Mouse (Mus musculus) hindbrain, postnatal 0 days (tissue): Measurements from ENCODE around the gene Iqcd. TPM values are rescaled to one million over a fixed set of nuclear protein-coding genes. Genes with fewer than 3 reads are reported as not detected.

Experiments
- ATAC-seq: fragments of 200-750 bp; cut with Nextera tagmentation; 2 replicates; pipeline ENCODE4 v1.8.0; 2017; ENCODE audit warnings: mild to moderate bottlenecking, moderate TSS enrichment, moderate library complexity
- DNase-seq: peaks from one replicate; pipeline ENCODE4 v3.0.0-alpha.2; 2015; ENCODE audit warnings: low spot score
- H3K27ac ChIP-seq: fragments of 300-500 bp; sonication (generic); 2 replicates; pipeline ENCODE4 v1.5.1; 2014; ENCODE audit warnings: mild to moderate bottlenecking
- H3K27me3 ChIP-seq: fragments of 300-500 bp; sonication (generic); 2 replicates; pipeline ENCODE4 v1.6.1; 2014; ENCODE audit warnings: low read length, mixed read lengths; ENCODE audit not compliant: insufficient read depth
- H3K36me3 ChIP-seq: fragments of 300-500 bp; sonication (generic); 2 replicates; pipeline ENCODE4 v1.6.1; 2014; ENCODE audit warnings: low read length, mixed read lengths; ENCODE audit not compliant: insufficient read depth
- H3K4me1 ChIP-seq: fragments of 300-500 bp; sonication (generic); 2 replicates; pipeline ENCODE4 v1.6.1; 2014; ENCODE audit warnings: antibody characterized with exemption, low read length, mixed read lengths; ENCODE audit not compliant: insufficient read depth
- H3K4me2 ChIP-seq: fragments of 300-500 bp; sonication (generic); 2 replicates; pipeline ENCODE4 v1.6.1; 2014; ENCODE audit warnings: low read depth, mild to moderate bottlenecking, low read length, moderate library complexity, mixed read lengths
- H3K4me3 ChIP-seq: fragments of 300-500 bp; sonication (generic); 2 replicates; pipeline ENCODE4 v1.5.1; 2014; ENCODE audit warnings: low read length
- H3K9ac ChIP-seq: fragments of 300-500 bp; sonication (generic); replicated peaks from 2 replicates; pipeline ENCODE4 v1.6.1; 2014; ENCODE audit warnings: mild to moderate bottlenecking, low read length, moderate library complexity, mixed read lengths
- H3K9me3 ChIP-seq: fragments of 300-500 bp; sonication (generic); 2 replicates; pipeline ENCODE4 v1.6.1; 2016; ENCODE audit warnings: low read length, mixed read lengths
- CTCF ChIP-seq: IDR thresholded peaks from 2 replicates; pipeline ENCODE4 v1.5.1; 2016; ENCODE audit warnings: antibody characterized with exemption, control low read depth, low read depth
- WGBS: fragments of 180-500 bp; shearing (Covaris S2); extraction: QIAGEN DNeasy Blood & Tissue Kit; methylation state at CpG from one replicate; pipeline ENCODE4 v1.1.7; 2014; 5-methylcytosine and 5-hydroxymethylcytosine counted together
- polyA plus RNA-seq: library from polyadenylated mRNA; unstranded; fragments of >200 nt; fragmentation: Nextera tagmentation; extraction: Ambion mirVana; gene quantifications from 2 replicates; pipeline ENCODE4 v1.2.1, GENCODE M21; 2015
- total RNA-seq: library from RNA; depleted of rRNA; stranded (reverse); fragments of >200 nt; gene quantifications from 2 replicates; pipeline ENCODE4 v1.2.3, GENCODE M21; 2014

The Iqcd gene
- total and polyA plus RNA-seq, 2 experiments from 2014 or later, result 0.63 to 2.0 TPM

- no peak for DNase-seq
- WGBS, result 1% methylated on average over 28 of the region's 29 CpGs
These were observed 762 bp upstream of the Iqcd start for GRCm38 (mm10) chr5:120587940-120588568.

GRCm38 (mm10) chr5:120590356-120591010 lies 1.7 kb downstream of the Iqcd start:
- Histone ChIP-seq H3K27ac (no peak overlapping the region), H3K4me3 (no peak overlapping the region), H3K9ac (no peak overlapping the region), H3K36me3 (no peaks in the 10 kb centered on the region), H3K4me2 (no peak overlapping the region), H3K4me1 (peaks cover 16% of the 10 kb centered on the region), H3K9me3 (no peaks in the 10 kb centered on the region), H3K27me3 (no peaks in the 10 kb centered on the region)
- peak; percentile 62 for TF ChIP-seq CTCF
- DNase-seq (no peak), ATAC-seq (no peak)
- WGBS, result 73% methylated on average over 16 of the region's 16 CpGs

More at GRCm38 (mm10) chr5:120587940-120588568, 762 bp upstream of the Iqcd start:
- no peak for TF ChIP-seq CTCF
- peak overlapping the region; percentile 76; the same call in 1 of the 2 replicates for H3K27ac ChIP-seq
- H3K27me3 ChIP-seq, result no peaks in the 10 kb centered on the region
- H3K4me2 ChIP-seq, result peak overlapping the region; percentile 93
- H3K4me3 ChIP-seq, result peak overlapping the region; percentile 81
- H3K4me1 ChIP-seq, result peaks cover 16% of the 10 kb centered on the region
- H3K36me3 ChIP-seq, result peaks cover 5% of the 10 kb centered on the region; the same call in 1 of the 2 replicates
- H3K9me3 ChIP-seq, result no peaks in the 10 kb centered on the region
- peak overlapping the region; percentile 72 for H3K9ac ChIP-seq
- ATAC-seq, result no peak

- ATAC-seq (no peak), DNase-seq (no peak)
- TF ChIP-seq CTCF, result peak; percentile 62
- no peaks in the 10 kb centered on the region for H3K36me3 ChIP-seq
- 69% methylated on average over 7 of the region's 7 CpGs for WGBS
- H3K27ac ChIP-seq, result no peak overlapping the region
- no peak overlapping the region for H3K4me3 ChIP-seq
- H3K9me3 ChIP-seq, result no peaks in the 10 kb centered on the region
- peaks cover 11% of the 10 kb centered on the region for H3K4me1 ChIP-seq
- no peak overlapping the region for H3K4me2 ChIP-seq
- H3K9ac ChIP-seq, result no peak overlapping the region
- H3K27me3 ChIP-seq, result no peaks in the 10 kb centered on the region
These were observed 3.3 kb downstream of the Iqcd start for GRCm38 (mm10) chr5:120592141-120592540.

- H3K36me3 ChIP-seq, result no peaks in the 10 kb centered on the region
- no peak for ATAC-seq
- no peaks in the 10 kb centered on the region for H3K9me3 ChIP-seq
- WGBS, result 86% methylated on average over 6 of the region's 6 CpGs
- H3K27ac ChIP-seq, result no peak overlapping the region
- no peak for TF ChIP-seq CTCF
- no peaks in the 10 kb centered on the region for H3K27me3 ChIP-seq
- H3K9ac ChIP-seq, result no peak overlapping the region
- DNase-seq, result no peak
- no peak overlapping the region for H3K4me3 ChIP-seq
- H3K4me1 ChIP-seq, result no peaks in the 10 kb centered on the region
- H3K4me2 ChIP-seq, result no peak overlapping the region
These were observed 5.7 kb downstream of the Iqcd start for GRCm38 (mm10) chr5:120594485-120594884.

- Histone ChIP-seq H3K4me3 (no peak overlapping the region), H3K27ac (no peak overlapping the region), H3K27me3 (no peaks in the 10 kb centered on the region), H3K4me2 (no peak overlapping the region), H3K4me1 (peaks cover 4% of the 10 kb centered on the region; the same call in 1 of the 2 replicates), H3K36me3 (no peaks in the 10 kb centered on the region), H3K9me3 (no peaks in the 10 kb centered on the region), H3K9ac (no peak overlapping the region)
- TF ChIP-seq CTCF, result no peak
- no peak for ATAC-seq
- DNase-seq, result no peak
- WGBS, result 97% methylated on average over 6 of the region's 6 CpGs
These were observed 10.8 kb downstream of the Iqcd start for GRCm38 (mm10) chr5:120599625-120600024.

- Histone ChIP-seq H3K27ac (no peak overlapping the region), H3K9ac (no peak overlapping the region), H3K4me3 (no peak overlapping the region), H3K27me3 (no peaks in the 10 kb centered on the region), H3K4me1 (peaks cover 9% of the 10 kb centered on the region; the same call in 1 of the 2 replicates), H3K36me3 (no peaks in the 10 kb centered on the region), H3K4me2 (no peak overlapping the region), H3K9me3 (no peaks in the 10 kb centered on the region)
- WGBS, result 47% methylated on average over 11 of the region's 11 CpGs
- DNase-seq, result peak; percentile 68
- ATAC-seq, result peak; percentile 25; the same call in 1 of the 2 replicates
- TF ChIP-seq CTCF, result peak; percentile 74
These were observed 12.3 kb downstream of the Iqcd start for GRCm38 (mm10) chr5:120600946-120601668.
